Mouse (Mus musculus) stomach, embryonic 16.5 days (tissue): ENCODE data around the gene Fyttd1. TPM values are rescaled to one million over a fixed set of nuclear protein-coding genes. Genes with fewer than 3 reads are reported as not detected.
A peak's percentile ranks its signal among the peaks of the same experiment; 100 is the strongest.

Experiments
- ATAC-seq: fragments of 200-750 bp; cut with Nextera tagmentation; 2 replicates; pipeline ENCODE4 v1.8.0; 2017; ENCODE audit warnings: moderate number of reproducible peaks, moderate TSS enrichment; ENCODE audit not compliant: insufficient read depth, low FRiP score
- H3K27ac ChIP-seq: fragments of 300-500 bp; sonication (generic); 2 replicates; pipeline ENCODE4 v1.5.1; 2014; ENCODE audit warnings: low read length
- H3K27me3 ChIP-seq: fragments of 300-500 bp; sonication (generic); 2 replicates; pipeline ENCODE4 v1.6.1; 2014; ENCODE audit warnings: low read length, control low read depth, mixed read lengths; ENCODE audit not compliant: control insufficient read depth, insufficient read depth
- H3K36me3 ChIP-seq: fragments of 300-500 bp; sonication (generic); 2 replicates; pipeline ENCODE4 v1.6.1; 2014; ENCODE audit warnings: low read length; ENCODE audit not compliant: control insufficient read depth, insufficient read depth
- H3K4me1 ChIP-seq: fragments of 300-500 bp; sonication (generic); 2 replicates; pipeline ENCODE4 v1.6.1; 2014; ENCODE audit warnings: low read length, control low read depth, mixed read lengths; ENCODE audit not compliant: control insufficient read depth, insufficient read depth
- H3K4me2 ChIP-seq: fragments of 300-500 bp; sonication (generic); 2 replicates; pipeline ENCODE4 v1.6.1; 2014; ENCODE audit warnings: low read depth, low read length, mixed read lengths
- H3K4me3 ChIP-seq: fragments of 300-500 bp; sonication (generic); replicated peaks from 2 replicates; pipeline ENCODE4 v1.5.1; 2014; ENCODE audit warnings: mild to moderate bottlenecking, low read length
- H3K9ac ChIP-seq: fragments of 300-500 bp; sonication (generic); 2 replicates; pipeline ENCODE4 v1.6.1; 2014; ENCODE audit warnings: low read length
- H3K9me3 ChIP-seq: fragments of 300-500 bp; sonication (generic); replicated peaks from 2 replicates; pipeline ENCODE4 v1.6.1; 2016; ENCODE audit warnings: low read length, control low read depth; ENCODE audit not compliant: control insufficient read depth
- WGBS: fragments of 180-500 bp; shearing (Covaris S2); extraction: QIAGEN DNeasy Blood & Tissue Kit; methylation state at CpG from one replicate; pipeline ENCODE4 v1.1.7; 2014; 5-methylcytosine and 5-hydroxymethylcytosine counted together
- polyA plus RNA-seq: library from polyadenylated mRNA; unstranded; fragments of >200 nt; fragmentation: Nextera tagmentation; extraction: Ambion mirVana; gene quantifications from 2 replicates; pipeline ENCODE4 v1.2.1, GENCODE M21; 2015

Gene Fyttd1
- polyA plus RNA-seq, 1 experiment from 2014 or later = 92.5 TPM

DNA sequence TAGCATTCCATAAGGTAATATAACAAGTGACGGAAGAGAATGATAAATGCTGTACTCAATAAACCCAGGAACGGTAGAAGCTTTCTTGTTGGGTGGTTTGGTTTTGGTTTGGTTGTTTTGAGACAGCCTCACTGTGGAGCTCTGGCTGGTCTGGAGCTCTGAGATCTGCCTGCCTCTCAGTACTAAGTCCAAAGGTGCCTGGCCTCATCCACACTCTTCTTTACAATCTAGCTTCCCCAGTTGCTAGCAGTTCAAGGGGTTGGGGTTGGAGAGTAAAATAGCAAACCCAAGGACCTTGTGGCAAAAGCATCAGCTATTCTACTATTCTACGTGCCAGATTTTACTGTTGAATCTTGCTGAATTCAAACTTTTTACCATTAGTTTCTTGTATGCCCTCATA lies 1.5 kb upstream of the Fyttd1 start:
- H3K27ac ChIP-seq = no peak overlapping the region
- H3K4me2 ChIP-seq = no peak overlapping the region
- H3K27me3 ChIP-seq = no peaks in the 10 kb centered on the region
- 86% methylated on average over 3 of the region's 3 CpGs for WGBS
- H3K9ac ChIP-seq = no peak overlapping the region
- no peak for ATAC-seq
- H3K4me1 ChIP-seq = peaks cover 10% of the 10 kb centered on the region
- no peaks in the 10 kb centered on the region for H3K36me3 ChIP-seq
- H3K9me3 ChIP-seq = no peaks in the 10 kb centered on the region
- no peak overlapping the region for H3K4me3 ChIP-seq

DNA sequence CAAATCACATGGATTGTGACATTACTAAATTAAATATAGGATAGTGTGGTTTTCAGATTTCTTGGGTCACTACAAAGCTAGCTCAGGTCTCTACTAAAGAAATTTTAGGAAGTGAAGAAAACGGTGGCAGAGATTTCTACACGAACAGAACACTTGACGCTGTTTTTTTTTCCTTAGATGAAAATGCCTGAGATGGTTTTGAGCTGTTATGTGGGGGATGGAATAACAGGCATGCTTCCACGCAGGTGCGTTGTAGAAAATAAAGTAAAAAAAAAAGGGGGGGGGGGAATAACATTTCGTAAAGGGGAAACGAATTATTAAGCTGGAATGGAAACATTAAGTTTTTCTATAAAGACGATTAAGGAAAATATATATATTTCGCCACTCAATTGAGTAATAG lies 469 bp upstream of the Fyttd1 start:
- ATAC-seq = no peak
- peak overlapping the region; percentile 95 for H3K4me3 ChIP-seq
- H3K4me2 ChIP-seq = peak overlapping the region; percentile 53
- WGBS = 15% methylated on average over 9 of the region's 9 CpGs
- no peaks in the 10 kb centered on the region for H3K36me3 ChIP-seq
- peaks cover 10% of the 10 kb centered on the region for H3K4me1 ChIP-seq
- H3K9me3 ChIP-seq = no peaks in the 10 kb centered on the region
- peak overlapping the region; percentile 84 for H3K9ac ChIP-seq
- H3K27ac ChIP-seq = no peak overlapping the region
- no peaks in the 10 kb centered on the region for H3K27me3 ChIP-seq

DNA sequence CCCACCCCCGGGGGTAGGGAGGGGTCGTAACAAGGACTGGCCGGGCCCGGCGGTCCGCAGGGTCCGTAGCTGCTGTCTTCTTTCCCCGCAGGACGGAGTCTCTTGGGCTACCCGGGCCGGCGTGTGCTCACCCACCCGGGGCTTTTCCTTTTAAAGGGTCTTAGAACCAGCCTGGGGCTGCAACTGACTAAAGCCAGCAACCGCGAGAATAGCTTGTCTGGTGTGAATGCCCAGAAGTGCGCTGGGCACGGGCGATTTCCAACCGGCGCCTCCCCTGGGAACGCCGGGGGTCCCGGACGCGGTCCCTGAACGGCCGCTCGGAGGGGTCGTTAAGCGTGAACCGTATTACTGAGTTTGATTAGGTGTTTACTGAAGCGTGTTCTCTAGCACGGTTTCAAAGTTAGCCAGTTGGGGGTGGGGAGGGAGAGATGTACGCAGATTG lies 878 bp downstream of the Fyttd1 start:
- Histone ChIP-seq H3K27ac (peak overlapping the region; percentile 84), H3K9ac (peak overlapping the region; percentile 84), H3K27me3 (no peaks in the 10 kb centered on the region), H3K4me3 (peak overlapping the region; percentile 95), H3K9me3 (no peaks in the 10 kb centered on the region), H3K4me1 (peaks cover 10% of the 10 kb centered on the region), H3K4me2 (peak overlapping the region; percentile 93), H3K36me3 (no peaks in the 10 kb centered on the region)
- ATAC-seq = peak; percentile 34; the same call in 1 of the 2 replicates
- WGBS = under 1% methylated on average over 34 of the region's 34 CpGs

DNA sequence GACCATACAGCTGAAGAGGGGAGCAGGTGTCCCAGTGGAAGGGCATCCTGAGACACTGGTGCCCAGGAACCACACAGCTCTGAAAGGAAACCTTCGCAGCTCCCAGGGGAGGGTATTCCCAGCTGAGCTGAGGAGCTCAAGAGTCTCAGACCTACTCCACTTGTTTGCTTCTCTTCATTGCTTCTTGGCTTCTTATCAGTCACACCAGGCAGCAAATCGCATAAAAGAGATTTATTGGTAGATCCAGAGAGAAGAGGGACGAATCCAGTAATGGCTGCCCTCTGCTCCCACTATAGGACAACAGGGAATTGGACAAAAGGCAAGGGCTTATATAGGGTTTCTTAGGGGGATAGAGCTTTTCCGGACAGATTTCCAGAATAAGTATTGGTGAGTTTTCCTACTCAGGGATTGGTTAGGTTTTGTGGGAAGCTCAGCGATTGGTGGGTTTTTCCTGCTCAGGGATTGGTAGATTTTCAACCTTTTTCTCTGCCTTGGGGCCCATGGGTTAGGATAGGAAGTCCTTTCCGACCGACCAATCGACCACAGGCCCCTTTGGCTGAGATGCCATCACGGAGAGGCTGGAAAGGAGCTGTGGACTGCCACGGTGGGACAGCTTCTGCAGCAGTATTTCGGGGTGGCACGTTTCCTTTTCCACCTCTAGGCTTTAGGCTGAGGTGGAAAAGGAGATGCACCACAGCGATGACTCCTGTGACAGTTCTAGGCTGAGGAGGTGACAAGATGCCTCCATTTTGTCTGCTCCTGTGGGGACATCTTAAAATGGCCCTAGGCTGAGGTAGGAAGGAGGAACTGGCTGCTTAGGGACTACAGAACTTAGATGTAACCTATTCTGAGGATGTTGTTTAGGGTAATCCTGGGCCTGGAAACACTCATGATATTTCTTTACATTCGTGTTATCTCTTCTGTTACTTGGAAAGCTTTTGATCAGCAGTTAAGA lies 1.9 kb downstream of the Fyttd1 start:
- Histone ChIP-seq H3K4me3 (peak overlapping the region; percentile 95), H3K4me1 (peaks cover 10% of the 10 kb centered on the region), H3K36me3 (no peaks in the 10 kb centered on the region), H3K27ac (no peak overlapping the region; the same call in 1 of the 2 replicates), H3K9ac (peak overlapping the region; percentile 57), H3K9me3 (no peaks in the 10 kb centered on the region), H3K4me2 (peak overlapping the region; percentile 93), H3K27me3 (no peaks in the 10 kb centered on the region)
- 79% methylated on average over 14 of the region's 14 CpGs for WGBS
- no peak for ATAC-seq

DNA sequence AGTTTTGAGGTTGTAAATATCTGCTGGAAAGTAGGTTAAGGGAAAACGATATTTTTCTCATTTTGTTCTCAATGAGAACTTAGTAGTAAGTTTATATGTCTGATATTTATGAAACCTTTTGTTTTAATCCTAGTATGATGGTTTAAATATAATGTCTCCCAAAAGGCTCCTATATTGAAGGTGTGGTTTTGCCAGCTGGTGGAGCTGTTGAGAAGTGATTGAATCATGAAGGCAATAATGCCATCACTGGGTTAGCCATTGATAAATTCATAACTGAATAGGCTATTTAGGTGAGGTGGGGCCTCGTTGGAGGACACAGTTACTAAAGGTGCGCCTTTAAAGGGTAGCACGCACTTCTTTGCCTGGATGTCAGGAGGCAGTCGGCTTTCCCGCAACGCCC lies 4.2 kb downstream of the Fyttd1 start:
- no peak overlapping the region for H3K4me2 ChIP-seq
- 74% methylated on average over 7 of the region's 7 CpGs for WGBS

DNA sequence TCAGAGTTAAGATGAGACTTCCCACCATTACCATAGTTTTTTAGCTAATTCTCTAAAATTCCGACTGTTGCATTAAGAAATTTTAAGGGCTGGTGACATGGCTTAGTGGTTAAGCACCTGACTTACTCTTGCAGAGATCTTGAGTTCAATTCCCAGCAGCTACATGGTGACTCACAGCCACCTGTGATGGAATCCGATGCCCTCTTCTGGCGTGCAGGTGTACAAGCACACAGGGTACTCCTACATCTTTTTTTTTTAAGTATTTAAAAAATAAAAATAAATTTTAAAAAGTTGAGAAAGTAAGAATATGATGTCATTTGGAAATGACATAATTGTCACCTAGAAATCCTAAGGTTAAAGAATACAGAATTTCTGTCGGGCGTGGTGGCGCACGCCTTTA lies 10.7 kb downstream of the Fyttd1 start:
- H3K27me3 ChIP-seq = no peaks in the 10 kb centered on the region
- H3K9ac ChIP-seq = no peak overlapping the region
- no peaks in the 10 kb centered on the region for H3K4me1 ChIP-seq
- 88% methylated on average over 7 of the region's 7 CpGs for WGBS
- H3K27ac ChIP-seq = no peak overlapping the region
- H3K4me3 ChIP-seq = no peak overlapping the region
- no peaks in the 10 kb centered on the region for H3K9me3 ChIP-seq
- no peak for ATAC-seq
- H3K4me2 ChIP-seq = no peak overlapping the region
- H3K36me3 ChIP-seq = 0 out of 2 replicates have a peak, but pooled peaks cover 15% of the 10 kb centered on the region

More for the DNA sequence above, 4.2 kb downstream of the Fyttd1 start:
- Histone ChIP-seq H3K27ac (no peak overlapping the region), H3K36me3 (0 out of 2 replicates have a peak, but pooled peaks cover 2% of the 10 kb centered on the region), H3K27me3 (no peaks in the 10 kb centered on the region), H3K4me3 (no peak overlapping the region), H3K4me1 (peaks cover 10% of the 10 kb centered on the region), H3K9me3 (no peaks in the 10 kb centered on the region), H3K9ac (no peak overlapping the region)
- no peak for ATAC-seq

DNA sequence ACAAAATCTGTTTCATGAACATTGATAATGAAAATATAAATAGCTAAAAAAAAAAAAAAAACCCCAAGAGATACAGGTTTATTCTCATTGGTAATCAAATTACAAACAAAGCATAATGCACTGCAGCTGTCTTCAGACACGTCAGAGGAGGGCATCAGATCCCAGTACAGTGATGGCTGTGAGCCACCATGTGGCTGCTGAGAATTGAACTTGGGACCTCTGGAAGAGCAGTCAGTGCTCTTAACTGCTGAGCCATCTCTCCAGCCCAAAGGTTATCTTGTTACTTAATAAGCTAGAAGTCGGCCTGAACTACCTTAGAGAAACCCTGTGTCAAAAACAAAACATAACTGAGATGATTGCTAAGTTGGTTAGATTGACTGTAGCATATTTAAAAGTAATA lies 12.6 kb downstream of the Fyttd1 start:
- H3K9ac ChIP-seq = no peak overlapping the region
- H3K4me2 ChIP-seq = no peak overlapping the region
- H3K27me3 ChIP-seq = no peaks in the 10 kb centered on the region
- no peaks in the 10 kb centered on the region for H3K9me3 ChIP-seq
- ATAC-seq = no peak
- H3K36me3 ChIP-seq = 0 out of 2 replicates have a peak, but pooled peaks cover 15% of the 10 kb centered on the region
- no peaks in the 10 kb centered on the region for H3K4me1 ChIP-seq
- no peak overlapping the region for H3K27ac ChIP-seq
- H3K4me3 ChIP-seq = no peak overlapping the region
- 61% methylated on average over 2 of the region's 2 CpGs for WGBS

DNA sequence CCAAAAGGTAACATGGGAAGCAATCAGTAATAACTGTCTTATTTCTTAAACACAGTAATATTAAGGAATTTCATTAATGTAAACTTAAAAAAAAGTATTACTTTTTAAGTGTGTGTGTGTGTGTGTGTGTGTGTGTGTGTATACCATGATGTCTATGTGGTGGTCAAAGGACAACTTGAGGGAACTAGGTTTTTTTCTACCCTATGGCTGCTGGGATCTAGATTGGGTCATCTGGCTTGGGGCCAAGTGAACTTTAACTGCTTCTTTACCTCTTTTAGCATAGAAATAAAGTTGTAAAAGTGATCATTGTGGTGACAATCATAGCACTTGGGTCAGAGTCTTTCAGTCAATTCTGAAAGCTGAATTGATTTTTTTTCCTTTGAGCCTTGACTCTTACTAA lies 18.8 kb downstream of the Fyttd1 start:
- peaks cover 13% of the 10 kb centered on the region; the same call in 1 of the 2 replicates for H3K36me3 ChIP-seq
- H3K27ac ChIP-seq = no peak overlapping the region
- no peaks in the 10 kb centered on the region for H3K27me3 ChIP-seq
- no peaks in the 10 kb centered on the region for H3K4me1 ChIP-seq
- no peak for ATAC-seq
- no peak overlapping the region for H3K4me3 ChIP-seq
- H3K9ac ChIP-seq = no peak overlapping the region
- no peaks in the 10 kb centered on the region for H3K9me3 ChIP-seq
- no peak overlapping the region for H3K4me2 ChIP-seq

DNA sequence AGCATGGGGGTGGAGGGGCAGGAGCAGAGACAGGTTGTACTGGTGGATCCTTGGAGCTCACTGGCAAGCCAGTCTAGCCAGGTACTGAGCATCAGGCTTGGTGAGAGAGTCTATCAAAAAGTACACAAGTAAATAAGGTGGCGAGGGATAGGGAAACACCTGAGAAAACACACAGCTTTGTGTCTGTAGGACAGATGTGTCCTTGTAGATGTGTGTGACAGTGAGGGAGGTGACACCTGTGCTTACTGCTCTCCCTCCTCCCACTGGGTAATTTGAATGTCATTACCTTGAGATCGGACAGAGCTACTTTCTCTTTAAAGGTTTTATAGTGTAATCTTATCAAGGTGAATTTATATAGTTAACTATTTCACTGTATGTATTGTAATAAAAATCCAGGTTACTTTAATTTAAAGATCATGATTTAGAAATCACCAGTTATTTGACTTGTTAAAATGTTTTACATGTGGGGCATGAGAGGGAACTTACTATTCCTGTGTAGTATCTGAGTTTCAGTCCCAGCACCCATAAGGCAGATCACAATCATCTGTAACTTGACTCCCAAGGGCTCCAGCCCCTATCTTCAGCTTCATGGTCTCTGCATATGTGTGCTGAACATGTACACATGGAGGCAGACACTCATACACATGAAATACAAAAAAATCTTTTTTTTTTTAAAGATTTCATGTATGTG lies 24.2 kb downstream of the Fyttd1 start:
- H3K4me2 ChIP-seq = no peak overlapping the region
- H3K4me3 ChIP-seq = no peak overlapping the region
- WGBS = 72% methylated on average over 2 of the region's 2 CpGs
- no peaks in the 10 kb centered on the region for H3K4me1 ChIP-seq
- no peaks in the 10 kb centered on the region for H3K27me3 ChIP-seq
- no peak for ATAC-seq
- no peak overlapping the region for H3K27ac ChIP-seq
- H3K36me3 ChIP-seq = no peaks in the 10 kb centered on the region
- no peaks in the 10 kb centered on the region for H3K9me3 ChIP-seq
- H3K9ac ChIP-seq = no peak overlapping the region
